Comparison of ENCODE assay signal across 8 mouse cellular contexts in genomic region chr6:128842356-128842944, GRCm38 (mm10). TPM values are rescaled to one million over a fixed set of nuclear protein-coding genes. Genes with fewer than 3 reads are reported as not detected.
A peak's percentile ranks its signal among the peaks of the same experiment; 100 is the strongest.
DNase-seq lines count a peak whose midpoint lies in the region; ATAC-seq lines count a peak whose summit lies in the region.

No protein-coding gene starts in this region.

- H3K27ac ChIP-seq in limb, embryonic 13.5 days: peak overlapping the region; percentile 96
- peak overlapping the region; percentile 97 for H3K27ac ChIP-seq in stomach, embryonic 16.5 days (ENCODE audit: low read length)

- no peaks in the 10 kb centered on the region for H3K27me3 ChIP-seq in megakaryocyte, embryonic 14.5 days (replicated peaks)
- no peaks in the 10 kb centered on the region for H3K27me3 ChIP-seq in limb, embryonic 13.5 days
- H3K27me3 ChIP-seq in stomach, embryonic 16.5 days (ENCODE audit: control insufficient read depth, insufficient read depth, low read length): no peaks in the 10 kb centered on the region

- peaks cover 4% of the 10 kb centered on the region for H3K36me3 ChIP-seq in megakaryocyte, embryonic 14.5 days (replicated peaks; ENCODE audit: low read length)
- no peaks in the 10 kb centered on the region for H3K36me3 ChIP-seq in limb, embryonic 13.5 days
- H3K36me3 ChIP-seq in stomach, embryonic 16.5 days (ENCODE audit: control insufficient read depth, insufficient read depth, low read length): no peaks in the 10 kb centered on the region

- peak overlapping the region; percentile 79 for H3K9ac ChIP-seq in limb, embryonic 13.5 days
- H3K9ac ChIP-seq in stomach, embryonic 16.5 days (ENCODE audit: low read length): peak overlapping the region; percentile 90

- peak; percentile 88 for DNase-seq in cerebellum, adult 9-10 months
- no peak for DNase-seq in cerebellum, adult 18-20 months
- DNase-seq in spleen, postnatal 36 days (ENCODE audit: low spot score in 2 of 2): no peak
- DNase-seq in urinary bladder, adult 18-20 months (ENCODE audit: low spot score in 2 of 2): no peak

- H3K4me3 ChIP-seq in megakaryocyte, embryonic 14.5 days (replicated peaks): peak overlapping the region; percentile 99
- H3K4me3 ChIP-seq in limb, embryonic 13.5 days: peak overlapping the region; percentile 79
- H3K4me3 ChIP-seq in stomach, embryonic 16.5 days (replicated peaks; ENCODE audit: low read length): peak overlapping the region; percentile 73

- H3K4me1 ChIP-seq in megakaryocyte, embryonic 14.5 days: peaks cover 64% of the 10 kb centered on the region
- H3K4me1 ChIP-seq in limb, embryonic 13.5 days: peaks cover 22% of the 10 kb centered on the region
- H3K4me1 ChIP-seq in stomach, embryonic 16.5 days (ENCODE audit: control insufficient read depth, insufficient read depth, low read length): peaks cover 16% of the 10 kb centered on the region; the same call in 1 of the 2 replicates

- no peak for ATAC-seq in megakaryocyte, adult 5-6 weeks (ENCODE audit: poor library complexity, severe bottlenecking)
- ATAC-seq in limb, embryonic 13.5 days (ENCODE audit: low FRiP score, low read depth): no peak; the same call in 1 of the 2 replicates
- ATAC-seq in stomach, embryonic 16.5 days (ENCODE audit: insufficient read depth, low FRiP score): no peak

- peak overlapping the region; percentile 79 for H3K4me2 ChIP-seq in limb, embryonic 13.5 days (replicated peaks)
- H3K4me2 ChIP-seq in stomach, embryonic 16.5 days (ENCODE audit: low read depth, low read length): peak overlapping the region; percentile 68

- no peaks in the 10 kb centered on the region for H3K9me3 ChIP-seq in megakaryocyte, embryonic 14.5 days
- H3K9me3 ChIP-seq in limb, embryonic 13.5 days: no peaks in the 10 kb centered on the region
- no peaks in the 10 kb centered on the region for H3K9me3 ChIP-seq in stomach, embryonic 16.5 days (replicated peaks; ENCODE audit: control insufficient read depth, low read length)

- WGBS in limb, embryonic 13.5 days: 1% methylated on average over 20 of the region's 20 CpGs
- WGBS in stomach, embryonic 16.5 days: under 1% methylated on average over 20 of the region's 20 CpGs

RNA-seq across cellular contexts. Expression of gene Klrb1b, which starts 16.3 kb away (rescaled TPM):
- polyA plus RNA-seq in megakaryocyte, embryonic 14.5 days (2012; ENCODE audit: insufficient read depth, low replicate concordance): not detected in 2 replicates
- total RNA-seq in megakaryocyte, adult 5-6 weeks (2015): 4.5 and 11.2 TPM in 2 replicates
- total RNA-seq in megakaryocyte, adult 5-6 weeks (2017): 2.6 and 3.6 TPM in 2 replicates
- not detected in 2 replicates for polyA plus RNA-seq in limb, embryonic 13.5 days (2015; fragmentation: Nextera tagmentation; extraction: Ambion mirVana)
- 0.56 and 0.81 TPM in 2 replicates for polyA plus RNA-seq in stomach, embryonic 16.5 days (2015; fragmentation: Nextera tagmentation; extraction: Ambion mirVana)

RNA-seq across cellular contexts. Expression of gene Gm44511, which starts 16.3 kb away (rescaled TPM):
- not detected in 2 replicates for polyA plus RNA-seq in megakaryocyte, embryonic 14.5 days (2012; ENCODE audit: insufficient read depth, low replicate concordance)
- 2.7 TPM in 1 of 2 replicates, not detected in the other for total RNA-seq in megakaryocyte, adult 5-6 weeks (2015)
- 3.4 TPM in 1 of 2 replicates, not detected in the other for total RNA-seq in megakaryocyte, adult 5-6 weeks (2017)
- polyA plus RNA-seq in limb, embryonic 13.5 days (2015; fragmentation: Nextera tagmentation; extraction: Ambion mirVana): not detected in 2 replicates
- polyA plus RNA-seq in stomach, embryonic 16.5 days (2015; fragmentation: Nextera tagmentation; extraction: Ambion mirVana): 0.44 TPM in 1 of 2 replicates, not detected in the other

RNA-seq across cellular contexts. Expression of gene Clec2i, which starts 44.9 kb away (rescaled TPM):
- not detected in 2 replicates for polyA plus RNA-seq in megakaryocyte, embryonic 14.5 days (2012; ENCODE audit: insufficient read depth, low replicate concordance)
- total RNA-seq in megakaryocyte, adult 5-6 weeks (2015): 34.3 and 38.5 TPM in 2 replicates
- total RNA-seq in megakaryocyte, adult 5-6 weeks (2017): 58.0 and 59.7 TPM in 2 replicates
- polyA plus RNA-seq in limb, embryonic 13.5 days (2015; fragmentation: Nextera tagmentation; extraction: Ambion mirVana): 0.13 and 0.15 TPM in 2 replicates
- polyA plus RNA-seq in stomach, embryonic 16.5 days (2015; fragmentation: Nextera tagmentation; extraction: Ambion mirVana): 0.17 and 0.25 TPM in 2 replicates

RNA-seq across cellular contexts. Expression of gene BC035044, which starts 48.5 kb away (rescaled TPM):
- polyA plus RNA-seq in megakaryocyte, embryonic 14.5 days (2012; ENCODE audit: insufficient read depth, low replicate concordance): 0.43 TPM in 1 of 2 replicates, not detected in the other
- 154 and 164 TPM in 2 replicates for total RNA-seq in megakaryocyte, adult 5-6 weeks (2015)
- total RNA-seq in megakaryocyte, adult 5-6 weeks (2017): 141 and 149 TPM in 2 replicates
- 0.75 and 0.89 TPM in 2 replicates for polyA plus RNA-seq in limb, embryonic 13.5 days (2015; fragmentation: Nextera tagmentation; extraction: Ambion mirVana)
- 1.5 and 2.1 TPM in 2 replicates for polyA plus RNA-seq in stomach, embryonic 16.5 days (2015; fragmentation: Nextera tagmentation; extraction: Ambion mirVana)

RNA-seq across cellular contexts. Expression of gene Klrb1c, which starts 53.4 kb away (rescaled TPM):
- not detected in 2 replicates for polyA plus RNA-seq in megakaryocyte, embryonic 14.5 days (2012; ENCODE audit: insufficient read depth, low replicate concordance)
- 4.7 and 10.0 TPM in 2 replicates for total RNA-seq in megakaryocyte, adult 5-6 weeks (2015)
- 6.8 and 8.4 TPM in 2 replicates for total RNA-seq in megakaryocyte, adult 5-6 weeks (2017)
- polyA plus RNA-seq in limb, embryonic 13.5 days (2015; fragmentation: Nextera tagmentation; extraction: Ambion mirVana): 0.15 TPM in 1 of 2 replicates, not detected in the other
- polyA plus RNA-seq in stomach, embryonic 16.5 days (2015; fragmentation: Nextera tagmentation; extraction: Ambion mirVana): 0.25 and 0.27 TPM in 2 replicates
